Mouse (Mus musculus) ES-E14 (cell line): ENCODE data around the gene Acap3. TPM values are rescaled to one million over a fixed set of nuclear protein-coding genes. Genes with fewer than 3 reads are reported as not detected.
A peak's percentile ranks its signal among the peaks of the same experiment; 100 is the strongest.

Experiments used
- DNase-seq: peaks from one replicate; pipeline ENCODE4 v3.0.0-alpha.2; 2013; ENCODE audit warnings: low read depth, low spot score
- H3K27ac ChIP-seq: 2 replicates; pipeline ENCODE4 v1.5.1; 2012; ENCODE audit warnings: low read depth, mild to moderate bottlenecking, low read length, moderate library complexity, mixed read lengths; ENCODE audit not compliant: poor library complexity, insufficient read depth, severe bottlenecking
- H3K36me3 ChIP-seq: 2 replicates; pipeline ENCODE4 v1.6.1; 2012; ENCODE audit warnings: mild to moderate bottlenecking, low read length, moderate library complexity, mixed read lengths; ENCODE audit not compliant: control insufficient read depth, poor library complexity, insufficient read depth, severe bottlenecking
- H3K4me1 ChIP-seq, 2 experiments: fragments of 150-350 bp in 1 of 2; sonication (generic) in 1 of 2; 2 replicates each; pipeline ENCODE4 v1.6.1; 2012; ENCODE audit warnings: low read length in 2 of 2, mild to moderate bottlenecking in 1 of 2, mixed read lengths in 1 of 2; ENCODE audit not compliant: control insufficient read depth in 2 of 2, insufficient read depth in 2 of 2, poor library complexity in 1 of 2
- H3K4me3 ChIP-seq, 2 experiments: fragments of 150-350 bp in 1 of 2; sonication (generic) in 1 of 2; 2 replicates each; pipeline ENCODE4 v1.5.1; 2012; ENCODE audit warnings: low read length in 2 of 2, low read depth in 1 of 2, mild to moderate bottlenecking in 1 of 2, mixed read lengths in 1 of 2; ENCODE audit not compliant: insufficient read depth in 1 of 2, poor library complexity in 1 of 2, severe bottlenecking in 1 of 2
- H3K9ac ChIP-seq: 2 replicates; pipeline ENCODE4 v1.6.1; 2012; ENCODE audit warnings: low read depth, mild to moderate bottlenecking, low read length, mixed read lengths; ENCODE audit not compliant: poor library complexity, insufficient read depth, severe bottlenecking
- H3K9me3 ChIP-seq: fragments of 150-350 bp; sonication (generic); 2 replicates; pipeline ENCODE4 v1.6.1; 2012; ENCODE audit warnings: low read depth, mild to moderate bottlenecking, low read length; ENCODE audit not compliant: control insufficient read depth, insufficient read depth
- CHD2 ChIP-seq: IDR thresholded peaks from 2 replicates; pipeline ENCODE4 v1.6.1; 2014; ENCODE audit warnings: mild to moderate bottlenecking, low read depth, low read length, inconsistent platforms
- HCFC1 ChIP-seq: IDR thresholded peaks from 2 replicates; pipeline ENCODE4 v1.6.1; 2012; ENCODE audit warnings: low read length, inconsistent platforms, borderline replicate concordance; ENCODE audit not compliant: insufficient read depth
- MAFK ChIP-seq: IDR thresholded peaks from 2 replicates; pipeline ENCODE4 v1.6.1; 2014; ENCODE audit warnings: mild to moderate bottlenecking, low read depth, low read length, inconsistent platforms; ENCODE audit not compliant: insufficient read depth
- ZC3H11A ChIP-seq: IDR thresholded peaks from 2 replicates; pipeline ENCODE4 v1.6.1; 2012; ENCODE audit warnings: low read depth, mild to moderate bottlenecking, inconsistent platforms, low read length, borderline replicate concordance
- ZNF384 ChIP-seq: IDR thresholded peaks from 2 replicates; pipeline ENCODE4 v1.6.1; 2012; ENCODE audit warnings: low read depth, low read length, inconsistent platforms
- in situ Hi-C, 2 experiments: fragments of 600-800 bp; cut with MboI; formaldehyde crosslinking; loops; one replicate each; pipeline ENCODE4 v1.15.1; 2025; ENCODE audit warnings: low sequenced_read_pairs in 2 of 2, inconsistent platforms in 1 of 2; ENCODE audit not compliant: unreplicated experiment in 2 of 2
- total RNA-seq: library from RNA; depleted of rRNA; stranded (reverse); fragments of 300-350 nt; gene quantifications from 2 replicates; pipeline ENCODE4 v1.2.3, GENCODE M21; 2012

Acap3 gene
- total RNA-seq, 1 experiment = 17.1 TPM

DNA sequence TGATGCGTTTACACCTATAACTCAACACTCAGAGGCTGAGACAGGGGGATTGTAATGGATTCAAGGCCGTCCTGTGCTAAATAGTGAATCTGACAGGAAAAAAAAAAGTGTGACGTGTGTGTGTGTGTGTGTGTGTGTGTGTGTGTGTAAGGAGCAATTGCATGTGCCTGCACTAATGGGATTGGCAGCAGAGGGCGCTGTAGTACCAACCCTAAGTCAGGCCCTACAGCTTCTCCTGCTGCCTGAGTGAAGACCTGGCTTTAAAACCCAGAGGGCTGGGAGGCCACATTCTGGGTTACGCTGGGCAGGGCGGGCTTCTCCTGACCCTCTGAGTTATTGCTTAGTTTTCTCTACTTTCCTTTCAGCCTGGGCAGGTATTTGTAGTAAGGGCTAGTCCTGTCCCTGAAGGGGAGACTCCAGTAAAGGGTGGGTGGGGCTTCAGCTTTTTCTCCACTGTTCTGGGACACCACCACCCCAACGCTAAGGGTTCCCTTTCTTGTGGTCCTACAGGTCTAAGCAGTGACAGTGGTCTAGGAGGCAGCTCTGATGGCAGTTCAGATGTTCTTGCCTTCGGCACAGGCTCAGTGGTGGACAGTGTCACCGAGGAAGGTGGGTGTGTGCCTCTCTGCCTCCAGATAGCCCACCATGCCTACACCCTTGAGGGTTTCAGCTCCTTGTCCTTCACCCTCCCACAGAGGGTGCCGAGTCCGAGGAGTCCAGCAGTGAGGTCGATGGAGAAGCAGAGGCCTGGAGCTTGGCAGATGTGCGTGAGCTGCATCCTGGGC is 12.9 kb downstream of the Acap3 start:
- peak; percentile 60 for DNase-seq
- Histone ChIP-seq H3K27ac (no peak overlapping the region), H3K36me3 (peaks cover 27% of the 10 kb centered on the region), H3K9me3 (no peaks in the 10 kb centered on the region), H3K4me1 (no peaks in the 10 kb centered on the region), H3K4me3 (no peak overlapping the region), H3K9ac (no peak overlapping the region)
- in situ Hi-C loops = no loop called here
- no peak for TF ChIP-seq HCFC1
- no peak for TF ChIP-seq ZC3H11A
- no peak for TF ChIP-seq ZNF384
- no peak for TF ChIP-seq CHD2
- TF ChIP-seq MAFK = no peak

DNA sequence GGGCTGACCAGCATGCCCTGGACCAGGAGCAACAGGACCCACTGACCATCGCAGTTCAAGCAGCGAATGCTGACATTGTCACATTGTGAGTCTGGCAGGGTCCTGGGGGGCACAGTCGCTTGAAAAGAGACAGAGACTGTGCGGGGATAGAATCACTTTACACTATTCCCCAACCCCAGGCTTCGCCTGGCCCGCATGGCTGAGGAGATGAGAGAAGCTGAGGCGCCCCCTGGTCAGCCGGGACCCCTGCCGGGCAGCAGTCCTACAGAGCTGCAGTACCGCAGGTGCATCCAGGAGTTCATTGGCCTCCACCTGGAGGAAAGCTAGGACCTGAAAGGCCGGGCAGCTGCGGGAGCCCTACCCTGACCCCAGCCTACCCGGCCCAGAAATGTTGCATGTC is 14.0 kb downstream of the Acap3 start:
- no peak overlapping the region for H3K4me3 ChIP-seq
- no peak for DNase-seq
- H3K36me3 ChIP-seq = peaks cover 24% of the 10 kb centered on the region
- TF ChIP-seq HCFC1 (no peak), CHD2 (no peak), MAFK (no peak), ZNF384 (no peak), ZC3H11A (no peak)
- no peak overlapping the region for H3K27ac ChIP-seq
- in situ Hi-C loops = no loop called here
- H3K9ac ChIP-seq = no peak overlapping the region
- H3K9me3 ChIP-seq = no peaks in the 10 kb centered on the region
- H3K4me1 ChIP-seq = no peaks in the 10 kb centered on the region

- Histone ChIP-seq H3K4me1 (no peaks in the 10 kb centered on the region), H3K36me3 (peaks cover 21% of the 10 kb centered on the region), H3K4me3 (no peak overlapping the region), H3K9ac (no peak overlapping the region), H3K27ac (no peak overlapping the region), H3K9me3 (no peaks in the 10 kb centered on the region)
- DNase-seq = no peak
- in situ Hi-C loops = no loop called here
- no peak for TF ChIP-seq MAFK
- TF ChIP-seq ZC3H11A = no peak
- no peak for TF ChIP-seq ZNF384
- no peak for TF ChIP-seq HCFC1
- TF ChIP-seq CHD2 = no peak
Observed at GRCm38 (mm10) chr4:155906125-155906524, 14.5 kb downstream of the Acap3 start.

- Histone ChIP-seq H3K9ac (no peak overlapping the region), H3K9me3 (no peaks in the 10 kb centered on the region), H3K27ac (no peak overlapping the region), H3K36me3 (peaks cover 14% of the 10 kb centered on the region), H3K4me3 (no peak overlapping the region), H3K4me1 (no peaks in the 10 kb centered on the region)
- DNase-seq = no peak
- TF ChIP-seq CHD2 = no peak
- TF ChIP-seq MAFK = no peak
- no peak for TF ChIP-seq ZC3H11A
- TF ChIP-seq ZNF384 = no peak
- no peak for TF ChIP-seq HCFC1
- in situ Hi-C loops = no loop called here
Observed at GRCm38 (mm10) chr4:155907003-155907402, 15.4 kb downstream of the Acap3 start.
